Mouse (Mus musculus) bone marrow macrophage, adult 2 months (primary cell): ENCODE results near the gene Rap1gap. TPM values are rescaled to one million over a fixed set of nuclear protein-coding genes. Genes with fewer than 3 reads are reported as not detected.

Experiments
- H3K27ac ChIP-seq: 2 replicates; pipeline ENCODE4 v1.5.1; 2012; ENCODE audit warnings: low read depth, low read length; ENCODE audit not compliant: insufficient read depth
- H3K4me1 ChIP-seq: 2 replicates; pipeline ENCODE4 v1.6.1; 2012; ENCODE audit warnings: low read length; ENCODE audit not compliant: control insufficient read depth, insufficient read depth
- H3K4me3 ChIP-seq: 2 replicates; pipeline ENCODE4 v1.5.1; 2012; ENCODE audit warnings: mild to moderate bottlenecking, low read length, moderate library complexity; ENCODE audit not compliant: insufficient read depth
- CTCF ChIP-seq: IDR thresholded peaks from 2 replicates; pipeline ENCODE4 v1.5.1; 2012; ENCODE audit warnings: low read depth, mild to moderate bottlenecking, low read length, moderate library complexity
- POLR2A ChIP-seq: IDR thresholded peaks from 2 replicates; pipeline ENCODE4 v1.6.1; 2012; ENCODE audit warnings: mild to moderate bottlenecking, low read depth, low read length, borderline replicate concordance
- polyA plus RNA-seq: library from polyadenylated mRNA; stranded (reverse); fragments of >200 nt; gene quantifications from 2 replicates; pipeline ENCODE4 v1.2.4, GENCODE M21; 2012; ENCODE audit not compliant: missing spikeins, insufficient read depth, insufficient read length

The Rap1gap gene
- polyA plus RNA-seq, 1 experiment, result 2.9 TPM

DNA sequence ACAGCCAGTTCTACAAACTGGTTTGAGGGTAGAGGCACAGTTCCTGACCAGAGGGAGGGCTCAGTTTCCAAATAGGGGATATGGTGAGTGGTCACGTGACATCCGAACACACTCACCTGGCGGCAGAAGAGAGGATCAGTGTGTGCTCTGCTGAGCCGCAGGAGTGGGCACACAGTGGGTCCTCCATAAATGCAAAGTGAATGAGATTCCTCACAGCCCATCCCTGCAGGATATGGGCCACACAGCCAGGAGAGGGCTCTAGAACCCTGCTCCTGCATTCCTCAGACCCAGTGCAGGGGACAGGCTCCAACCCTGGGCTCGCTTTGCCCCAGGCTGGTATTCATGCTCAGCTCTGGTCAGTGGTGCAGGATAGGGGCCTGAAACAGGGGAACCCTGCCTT lies 68.9 kb downstream of the Rap1gap start:
- no peaks in the 10 kb centered on the region for H3K4me1 ChIP-seq
- no peak overlapping the region for H3K4me3 ChIP-seq
- no peak overlapping the region for H3K27ac ChIP-seq
- no peak for TF ChIP-seq POLR2A
- no peak for TF ChIP-seq CTCF

DNA sequence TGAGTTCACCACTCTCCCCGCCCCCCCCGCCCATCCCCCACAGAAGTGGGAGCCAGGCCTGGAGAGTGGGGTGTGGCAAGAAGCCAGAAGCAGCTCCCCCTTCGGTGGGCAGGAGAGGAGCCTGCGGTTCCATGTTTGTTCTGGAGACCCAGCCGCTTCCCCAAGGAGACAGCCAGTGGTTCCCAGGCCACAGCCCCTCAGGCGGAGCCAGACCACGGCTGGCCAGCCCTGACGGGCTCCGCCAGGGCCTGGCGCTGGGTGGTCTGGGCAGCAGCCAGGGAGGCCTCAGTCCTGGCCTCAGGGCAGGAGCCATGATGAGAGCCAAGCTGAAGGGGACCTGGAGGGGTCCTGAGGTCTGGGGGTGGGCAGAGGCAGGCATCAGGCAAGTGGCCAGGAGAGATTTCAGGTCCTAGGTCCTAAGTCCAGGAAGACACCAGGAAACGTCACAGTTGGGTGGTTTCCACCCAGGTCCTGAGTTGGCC lies 71.7 kb downstream of the Rap1gap start:
- H3K4me3 ChIP-seq, result no peak overlapping the region
- H3K27ac ChIP-seq, result no peak overlapping the region
- peaks cover 8% of the 10 kb centered on the region for H3K4me1 ChIP-seq
- TF ChIP-seq CTCF (no peak), POLR2A (no peak)

DNA sequence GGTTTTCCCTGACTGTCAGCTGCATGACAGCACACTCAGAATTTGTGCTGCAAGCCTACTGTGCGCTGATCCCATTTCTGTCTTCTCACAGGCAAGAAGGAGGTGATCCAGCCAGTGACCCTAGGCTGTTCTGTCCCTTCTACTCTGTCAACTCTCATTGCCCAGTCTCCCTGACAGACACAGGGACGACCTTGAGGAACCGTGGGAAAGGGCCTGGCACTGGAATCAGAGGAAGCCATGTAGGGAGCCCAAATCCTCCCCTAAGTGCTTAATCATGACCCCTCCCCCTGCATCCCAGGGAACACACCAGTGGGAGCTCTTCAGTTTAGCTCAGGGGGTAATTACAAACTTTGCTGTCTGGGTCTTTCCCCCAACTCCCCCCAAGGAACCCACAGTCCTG lies 73.2 kb downstream of the Rap1gap start:
- TF ChIP-seq CTCF, result no peak
- no peak for TF ChIP-seq POLR2A
- H3K27ac ChIP-seq, result no peak overlapping the region
- peaks cover 8% of the 10 kb centered on the region for H3K4me1 ChIP-seq
- H3K4me3 ChIP-seq, result no peak overlapping the region

DNA sequence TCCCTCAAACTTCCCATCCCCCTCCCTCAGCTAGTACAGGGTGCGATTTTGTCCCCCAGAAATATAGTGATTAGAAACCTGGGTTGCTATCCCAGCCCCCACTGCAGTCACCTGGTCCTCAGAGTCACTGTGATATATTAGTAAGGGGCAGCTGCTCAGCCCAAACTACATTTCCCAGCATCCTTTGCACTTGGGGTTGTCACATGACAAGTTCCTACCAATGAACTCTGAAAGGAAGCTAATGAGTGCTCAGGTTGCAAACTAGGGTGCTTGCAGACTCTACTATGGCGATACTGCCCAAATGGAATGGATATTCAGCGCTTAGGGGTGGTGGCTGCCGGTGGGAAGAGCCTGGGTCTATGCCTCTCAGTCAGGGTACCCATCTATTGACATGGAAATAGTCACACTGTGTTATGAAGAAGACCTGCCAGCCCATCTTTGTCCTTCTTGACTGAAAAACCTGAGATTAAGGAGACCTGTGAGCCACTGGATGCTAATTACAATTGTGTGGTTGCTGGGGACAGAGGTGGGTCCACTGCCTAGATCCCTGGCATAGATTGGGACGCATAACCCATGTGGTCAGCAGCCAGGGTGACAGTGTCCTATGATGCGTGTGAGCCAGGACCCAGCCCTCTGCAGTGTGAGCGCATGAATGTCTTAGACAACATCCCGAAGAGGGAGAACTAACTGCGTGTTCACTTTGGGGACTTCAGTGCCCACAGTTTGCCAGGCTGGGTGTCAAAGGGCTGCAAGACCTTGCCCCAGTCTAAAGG lies 74.8 kb downstream of the Rap1gap start:
- no peak overlapping the region for H3K4me3 ChIP-seq
- TF ChIP-seq CTCF (no peak), POLR2A (no peak)
- no peak overlapping the region for H3K27ac ChIP-seq
- H3K4me1 ChIP-seq, result peaks cover 8% of the 10 kb centered on the region

DNA sequence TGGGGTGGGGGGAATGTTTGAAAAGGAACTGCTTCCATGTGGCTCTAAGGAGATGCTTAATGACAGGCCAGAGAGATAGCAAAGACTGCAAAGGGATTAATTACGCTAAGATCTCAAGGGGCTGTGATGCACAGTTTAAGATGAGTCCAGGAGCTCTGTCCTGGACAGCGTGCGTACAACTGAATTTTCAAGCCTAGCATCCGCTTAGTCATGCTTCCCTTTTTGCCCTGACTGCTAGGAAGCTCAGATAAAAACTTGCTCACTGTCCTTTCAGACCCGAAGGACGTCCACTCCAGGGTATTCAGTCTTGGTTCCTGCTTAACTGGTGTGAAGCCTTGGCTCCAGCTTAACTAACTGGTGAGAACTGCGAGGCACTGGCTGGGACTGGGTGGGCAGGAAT lies 75.8 kb downstream of the Rap1gap start:
- H3K4me3 ChIP-seq, result no peak overlapping the region
- H3K4me1 ChIP-seq, result peaks cover 8% of the 10 kb centered on the region
- no peak overlapping the region for H3K27ac ChIP-seq
- TF ChIP-seq POLR2A, result no peak

DNA sequence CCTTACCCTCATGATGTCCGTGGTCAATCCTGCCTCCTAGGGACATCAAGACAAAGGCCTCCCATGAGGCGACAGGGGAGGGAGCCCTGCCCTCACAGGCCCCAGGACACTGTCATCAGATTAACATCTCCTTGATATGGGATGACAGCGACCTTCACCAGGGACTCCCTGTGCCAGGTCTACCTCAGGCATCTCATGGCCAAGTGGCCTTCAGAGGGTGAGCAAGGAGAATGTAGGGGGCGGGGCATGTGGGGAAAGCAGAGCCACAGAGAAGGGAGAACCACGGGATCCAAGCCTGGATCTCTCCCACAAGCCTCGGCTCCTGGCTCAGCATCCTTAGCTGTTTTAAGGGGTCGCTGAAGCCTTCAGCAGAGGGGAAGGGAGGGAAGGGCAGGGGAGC lies 79.3 kb downstream of the Rap1gap start:
- TF ChIP-seq POLR2A (no peak), CTCF (no peak)
- Histone ChIP-seq H3K27ac (no peak overlapping the region), H3K4me3 (no peak overlapping the region), H3K4me1 (peaks cover 8% of the 10 kb centered on the region)

DNA sequence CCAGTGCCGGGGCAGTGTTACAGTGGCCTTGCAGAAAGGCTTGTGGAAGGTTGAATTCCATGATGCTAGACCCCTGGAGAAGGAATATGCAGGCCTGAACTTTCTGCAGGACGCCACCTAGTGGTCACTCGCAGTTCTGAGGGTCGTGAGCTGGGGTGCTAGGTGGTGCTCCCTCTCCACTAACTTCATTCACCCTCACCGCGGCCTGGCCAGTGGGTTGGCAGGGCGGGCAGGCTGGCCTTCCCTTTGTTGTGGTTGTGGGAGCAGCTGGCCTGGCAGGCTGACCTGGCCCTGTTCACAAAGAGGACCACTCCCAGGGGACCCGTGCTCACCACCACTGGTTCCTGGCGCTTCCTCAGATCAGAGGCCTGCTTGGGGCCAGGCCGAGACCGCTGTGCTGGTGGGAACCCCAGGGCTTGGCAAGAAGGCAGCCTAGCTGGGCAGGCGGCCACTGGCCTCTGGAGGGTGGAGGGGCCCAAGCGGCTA lies 80.0 kb downstream of the Rap1gap start:
- no peak overlapping the region for H3K27ac ChIP-seq
- no peak overlapping the region for H3K4me3 ChIP-seq
- no peak for TF ChIP-seq POLR2A
- peak; percentile 71 for TF ChIP-seq CTCF
- peaks cover 8% of the 10 kb centered on the region for H3K4me1 ChIP-seq

DNA sequence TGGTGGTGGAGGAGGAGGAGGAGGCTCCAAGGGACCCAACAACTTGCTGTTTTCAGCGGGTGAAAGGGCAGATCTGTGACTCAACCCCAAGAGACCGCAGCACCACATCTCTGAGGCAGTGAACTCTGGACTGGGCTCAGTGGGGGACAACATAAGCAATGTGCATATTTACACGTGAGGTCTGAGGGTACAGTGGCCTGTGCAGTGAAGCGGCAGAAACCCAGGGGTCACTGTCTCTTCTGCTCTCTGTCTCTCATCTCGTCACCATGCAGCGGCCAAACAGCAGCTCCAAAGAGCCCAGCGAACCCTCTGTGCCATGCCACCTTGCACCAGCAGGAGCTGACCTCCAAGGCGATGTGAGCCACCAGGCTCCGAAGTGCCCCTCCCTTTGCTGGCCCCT lies 82.6 kb downstream of the Rap1gap start:
- H3K27ac ChIP-seq, result no peak overlapping the region
- H3K4me3 ChIP-seq, result no peak overlapping the region
- TF ChIP-seq CTCF (no peak), POLR2A (no peak)
- H3K4me1 ChIP-seq, result no peaks in the 10 kb centered on the region

DNA sequence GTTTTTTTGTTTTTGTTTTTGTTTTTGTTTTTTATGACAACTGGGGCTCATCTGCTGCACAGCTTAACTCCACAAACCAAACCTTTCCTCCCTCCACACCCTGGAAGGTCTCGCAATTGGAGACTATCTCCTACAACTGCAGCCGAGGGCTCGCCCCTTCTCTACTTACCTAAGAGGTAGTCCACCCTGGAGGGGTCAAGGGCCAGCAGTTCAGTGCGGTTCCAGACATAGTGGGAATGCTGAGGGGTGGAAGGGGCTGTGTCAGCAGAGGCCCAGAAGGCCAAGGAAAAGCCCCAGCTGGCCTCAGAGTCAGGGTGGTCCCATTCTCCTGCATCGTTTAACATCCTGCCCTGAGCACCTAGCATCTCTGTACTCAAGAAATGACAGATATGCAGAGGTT lies 83.1 kb downstream of the Rap1gap start:
- TF ChIP-seq POLR2A (no peak), CTCF (no peak)
- Histone ChIP-seq H3K27ac (no peak overlapping the region), H3K4me3 (no peak overlapping the region), H3K4me1 (no peaks in the 10 kb centered on the region)

DNA sequence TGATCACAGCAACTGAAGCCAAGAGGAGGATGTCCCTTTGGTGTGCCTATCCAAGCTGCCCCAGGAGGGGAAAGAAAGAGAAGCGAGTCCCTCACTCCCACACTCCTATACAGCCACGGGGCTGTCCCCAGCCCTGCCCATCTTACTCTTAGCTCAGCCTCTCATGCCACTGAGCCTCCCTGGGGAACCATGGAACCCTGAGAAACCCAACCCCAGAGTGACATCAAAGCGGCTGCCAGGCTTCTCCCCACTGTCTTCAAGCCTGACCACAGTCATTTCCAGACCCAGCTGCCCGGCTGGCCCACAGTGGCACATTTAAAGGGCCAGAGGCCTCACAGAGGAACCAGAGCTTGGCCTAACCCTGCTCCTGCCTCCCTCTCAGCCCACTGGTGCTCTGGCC lies 84.2 kb downstream of the Rap1gap start:
- no peak overlapping the region for H3K4me3 ChIP-seq
- H3K4me1 ChIP-seq, result no peaks in the 10 kb centered on the region

DNA sequence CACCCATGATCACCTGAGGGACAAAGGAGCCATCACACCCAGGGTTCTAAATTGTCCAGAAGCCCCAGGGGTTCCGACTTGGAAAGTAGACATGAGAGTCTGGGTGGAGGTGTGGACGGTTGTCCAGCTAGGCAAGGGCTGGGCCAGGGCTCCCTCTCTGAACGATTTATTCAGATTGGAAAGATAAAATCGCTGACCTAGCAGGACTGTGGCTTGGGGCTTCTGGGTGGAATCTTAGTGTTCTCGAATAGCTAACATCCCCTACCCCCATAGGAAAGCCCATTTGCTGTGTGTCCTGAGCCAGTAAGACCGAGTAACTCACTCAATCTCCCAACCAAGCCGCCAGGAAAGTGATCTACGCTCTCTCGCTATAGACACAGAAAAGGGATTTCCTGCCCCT lies 85.2 kb downstream of the Rap1gap start:
- no peaks in the 10 kb centered on the region for H3K4me1 ChIP-seq
- H3K4me3 ChIP-seq, result no peak overlapping the region
- no peak overlapping the region for H3K27ac ChIP-seq
- TF ChIP-seq POLR2A (no peak), CTCF (no peak)

More for the DNA sequence above, 84.2 kb downstream of the Rap1gap start:
- no peak overlapping the region for H3K27ac ChIP-seq
- TF ChIP-seq CTCF, result no peak
- no peak for TF ChIP-seq POLR2A
